Mouse (Mus musculus) bone marrow macrophage, adult 2 months (primary cell): ENCODE measurements at regions not wholly inside any gene's neighbourhood (a gene's known extent, or its start where the extent isn't known, plus 50 kb on each side); places are given as distances from the start of the nearest gene placed in this dataset.

Source experiments
- CTCF ChIP-seq: IDR thresholded peaks from 2 replicates; pipeline ENCODE4 v1.5.1; 2012; ENCODE audit warnings: low read depth, mild to moderate bottlenecking, low read length, moderate library complexity
- POLR2A ChIP-seq: IDR thresholded peaks from 2 replicates; pipeline ENCODE4 v1.6.1; 2012; ENCODE audit warnings: mild to moderate bottlenecking, low read depth, low read length, borderline replicate concordance

- no peak for TF ChIP-seq CTCF
- no peak for TF ChIP-seq POLR2A
Observed at GRCm38 (mm10) chr2:167748297-167748696, 58.7 kb upstream of the Tmem189 start.
